Mouse (Mus musculus) mouse embryonic stem cell (cell line): ENCODE results near the gene Shroom3.

Source experiments
- in situ Hi-C, 2 experiments: fragments of 300-500 bp; cut with MboI; formaldehyde crosslinking; loops; 1 replicate in 1 of 2; 3 replicates in 1 of 2; pipeline ENCODE4 v1.14.3; 2019 to 2020; ENCODE audit warnings: low sequenced_read_pairs in 2 of 2, low pct_unique_long_range_greater_than_20kb in 1 of 2, mixed read lengths in 1 of 2; ENCODE audit not compliant: unreplicated experiment in 1 of 2

Gene Shroom3

DNA sequence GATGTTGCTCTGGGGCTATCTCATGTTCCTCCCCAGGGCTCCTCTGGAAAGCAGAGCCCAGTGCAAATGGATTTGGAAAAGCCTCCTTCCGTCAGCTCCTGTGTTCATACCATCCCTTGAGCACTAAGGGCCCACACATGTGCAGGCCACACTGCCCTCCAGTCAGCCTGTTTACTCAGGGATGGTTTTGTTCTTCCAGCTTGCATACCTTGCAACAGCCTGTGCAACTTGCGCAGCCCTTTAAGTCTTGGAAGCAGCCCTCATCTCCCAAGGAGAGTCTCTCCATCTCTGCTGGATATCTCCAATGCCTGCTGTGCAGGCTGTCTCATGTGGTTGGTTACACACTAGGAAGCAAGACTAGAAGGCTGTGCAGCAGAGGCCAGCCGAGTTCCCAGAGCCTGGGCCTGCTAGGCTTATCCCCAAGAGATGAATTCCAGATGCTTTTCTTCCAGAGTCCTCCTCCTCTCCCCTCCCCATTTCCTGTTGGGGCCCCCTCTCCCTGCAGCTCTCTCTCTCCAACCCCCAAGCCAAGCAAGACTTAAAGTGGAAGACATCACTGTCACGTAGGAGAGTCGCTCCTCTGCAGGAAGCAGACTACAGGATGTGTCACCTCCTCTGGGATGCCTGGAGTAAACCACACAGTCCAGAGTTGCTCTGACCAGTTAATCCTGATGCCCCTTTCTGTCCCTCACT is 314.3 kb downstream of the Shroom3 start:
- in situ Hi-C loops: no loop called here

DNA sequence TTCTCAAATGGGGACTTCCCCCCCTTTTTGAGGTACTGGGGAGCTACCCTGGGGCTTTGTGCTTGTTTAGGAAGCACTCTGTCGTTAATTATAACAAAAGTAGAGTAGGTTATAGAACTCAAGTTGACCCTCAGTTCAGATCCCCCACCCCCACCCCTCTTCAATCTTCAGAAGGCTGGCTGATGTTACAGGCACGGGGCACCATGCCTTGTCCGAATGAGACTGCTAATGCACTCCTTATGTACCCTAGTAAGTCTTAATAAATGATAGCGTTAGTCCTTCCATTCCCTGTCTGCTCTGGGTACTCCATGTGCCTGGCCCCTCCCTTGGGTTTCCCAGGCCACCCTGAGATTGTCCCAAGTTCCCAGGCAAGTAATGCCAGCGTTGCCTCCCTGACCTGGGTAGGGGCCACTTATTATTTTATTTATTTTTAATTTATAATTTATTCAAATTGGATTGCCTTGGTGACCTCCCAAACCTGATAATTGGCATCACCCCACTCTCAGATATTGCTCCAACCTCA is 315.3 kb downstream of the Shroom3 start:
- in situ Hi-C loops: no loop called here

- in situ Hi-C loops: no loop called here
These were observed 316.8 kb downstream of the Shroom3 start for GRCm38 (mm10) chr5:93000060-93000459.

- in situ Hi-C loops: no loop called here
These were observed 317.8 kb downstream of the Shroom3 start for GRCm38 (mm10) chr5:93000774-93001757.

DNA sequence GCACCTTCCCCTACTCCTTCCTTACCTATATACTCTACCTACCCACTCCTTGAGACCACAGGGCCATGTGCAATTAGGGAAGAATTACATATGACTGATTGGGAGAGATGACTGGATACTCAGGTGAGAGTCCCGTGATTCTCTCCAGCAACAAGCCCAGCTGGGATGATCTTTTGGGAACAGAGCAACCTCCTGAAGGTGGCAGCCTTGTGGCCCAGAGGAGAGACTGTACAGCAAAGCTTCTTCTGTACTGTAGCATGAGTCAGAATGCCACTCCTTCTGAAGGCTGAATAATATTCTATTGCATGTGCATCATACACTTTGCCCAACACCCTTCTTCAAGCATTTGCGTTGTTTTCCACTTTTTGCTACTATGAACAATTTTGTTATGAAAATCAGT is 319.4 kb downstream of the Shroom3 start:
- in situ Hi-C loops: no loop called here

GRCm38 (mm10) chr5:93005229-93005814 is 322.1 kb downstream of the Shroom3 start:
- in situ Hi-C loops: no loop called here

DNA sequence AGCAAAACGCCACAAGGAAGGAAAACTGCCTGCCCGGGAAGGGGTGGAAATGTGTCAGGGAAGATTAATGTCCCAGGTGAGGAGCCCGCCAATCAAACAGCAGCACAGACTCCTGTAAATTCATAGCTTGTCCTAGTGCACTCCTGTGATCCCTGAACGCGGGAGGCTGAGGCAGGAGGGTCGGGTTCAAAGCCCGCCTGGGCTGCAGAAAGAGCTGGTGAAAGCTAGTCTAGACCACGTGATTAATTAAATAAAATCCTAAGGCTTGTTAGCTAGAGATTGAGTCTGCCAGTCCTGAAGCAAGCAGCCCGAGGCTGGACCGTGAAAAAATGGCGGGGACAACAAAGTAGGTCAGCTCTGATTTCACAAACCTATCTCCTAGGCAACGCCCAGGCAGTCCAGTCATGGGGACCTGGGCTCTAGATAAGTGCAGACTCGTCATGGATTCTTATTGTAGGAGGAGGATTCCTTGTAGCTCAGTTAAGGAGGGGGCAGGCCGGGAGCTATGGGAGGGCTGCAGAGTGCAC is 322.6 kb downstream of the Shroom3 start:
- in situ Hi-C loops: no loop called here

- in situ Hi-C loops: no loop called here
These were observed 325.0 kb downstream of the Shroom3 start for GRCm38 (mm10) chr5:93008256-93008655.
